Comparison of ENCODE assay signal across 22 mouse cellular contexts in the genomic region with DNA sequence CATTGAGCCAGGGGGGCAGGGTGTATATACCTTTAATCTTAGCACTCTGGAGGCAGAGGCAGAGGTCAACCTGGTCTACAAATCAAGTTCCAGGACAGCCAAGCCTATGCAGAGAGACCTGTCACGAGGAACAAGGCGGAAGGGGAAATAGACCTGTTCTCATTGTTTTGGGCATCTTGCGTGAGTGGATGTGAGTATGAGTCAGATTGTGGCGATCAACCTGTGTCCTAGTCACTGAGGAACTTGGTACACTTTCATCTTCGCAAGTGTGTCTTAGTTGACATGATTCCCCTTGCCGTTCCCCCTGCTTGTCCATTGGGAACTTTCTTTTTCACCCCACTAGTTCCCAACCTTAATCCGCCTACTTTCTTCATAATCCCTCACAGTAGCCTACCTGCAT. TPM values are rescaled to one million over a fixed set of nuclear protein-coding genes. Genes with fewer than 3 reads are reported as not detected.
DNase-seq lines count a peak whose midpoint lies in the region; ATAC-seq lines count a peak whose summit lies in the region.
"Had no signal": no experiment of that assay in that cellular context is flagged by ENCODE, and none has a peak within 500 bp of the region (broad histone marks: within the 10 kb centered on the region; RNA-seq: fewer than 3 reads in every experiment).

No protein-coding gene starts in this region.

- peaks cover 2% of the 10 kb centered on the region; the same call in 1 of the 2 replicates for H3K36me3 ChIP-seq in splenic B cell, adult 2 months (ENCODE audit: control insufficient read depth, insufficient read depth, low read length, poor library complexity, severe bottlenecking)
- H3K36me3 ChIP-seq: hindbrain, embryonic 15.5 days had no signal

- ATAC-seq in inflammation-experienced regulatory T-cells, adult 6 months: no peak
- ATAC-seq: forebrain, embryonic 13.5 days; forebrain, embryonic 16.5 days; intestine, embryonic 16.5 days had no signal

- no peaks in the 10 kb centered on the region for H3K27me3 ChIP-seq in splenic B cell, adult 2 months (ENCODE audit: control insufficient read depth, insufficient read depth, low read length, poor library complexity, severe bottlenecking)
- H3K27me3 ChIP-seq: forebrain, embryonic 13.5 days; heart, embryonic 13.5 days; hindbrain, embryonic 15.5 days had no signal

- peak; percentile 46 for DNase-seq in lung, postnatal 36 days
- no peak for DNase-seq in lung, postnatal 10 days
- peak; percentile 23 for DNase-seq in ZHBTc4 (ENCODE audit: low read depth, low spot score)
- DNase-seq in splenic B cell, adult 2 months (ENCODE audit: low read depth, low spot score): peak; percentile 17
- DNase-seq in ovary, postnatal 36 days (ENCODE audit: low spot score): no peak
- DNase-seq: adrenal gland, postnatal 10 days; adrenal gland, postnatal 36 days; B cell, adult 2 months; cerebellum, adult 18-20 months; cerebellum, adult 9-10 months; cerebellum, postnatal 14 days; gastrocnemius, adult 2 months; gastrocnemius, postnatal 14 days; heart, adult 18-20 months; heart, postnatal 14 days; heart, postnatal 4 days had no signal

RNA-seq across cellular contexts. Expression of a gene that starts 26.9 kb away (rescaled TPM):
- polyA plus RNA-seq in inflammation-experienced regulatory T-cells, adult 6 months (2017; shearing (Covaris generic)): 10 to 100 TPM; 30.0 to 37.9 (median 31.0) TPM

RNA-seq across cellular contexts. Expression of a gene that starts 59.5 kb away (rescaled TPM):
- polyA plus RNA-seq in inflammation-experienced regulatory T-cells, adult 6 months (2017; shearing (Covaris generic)): 1 to 10 TPM; 4.6 to 7.0 (median 7.0) TPM

Comparison
In these comparisons a context has a peak if more than half of its experiments do, and no peak if none do; other contexts are left out.
1. DNase-seq: peak in lung, postnatal 36 days (single experiment), ZHBTc4 (single experiment) and splenic B cell, adult 2 months (single experiment); none in lung, postnatal 10 days (single experiment) and ovary, postnatal 36 days (single experiment).